Mouse (Mus musculus) monocyte, adult 2 months (primary cell): ENCODE results near the gene Jund.
A peak's percentile ranks its signal among the peaks of the same experiment; 100 is the strongest.

Source experiments
- DNase-seq, 2 experiments: peaks; one replicate each; pipeline ENCODE4 v3.0.0; 2022; ENCODE audit warnings: low spot score in 2 of 2, low read depth in 1 of 2

Jund gene

GRCm38 (mm10) chr8:70674109-70674508, 24.6 kb upstream of the Jund start:
- DNase-seq, result no peak

GRCm38 (mm10) chr8:70674716-70675115, 24.0 kb upstream of the Jund start:
- DNase-seq, result no peak

GRCm38 (mm10) chr8:70675336-70675735, 23.4 kb upstream of the Jund start:
- DNase-seq, result no peak

GRCm38 (mm10) chr8:70677451-70678080, 21.2 kb upstream of the Jund start:
- no peak for DNase-seq

- no peak for DNase-seq
Observed at GRCm38 (mm10) chr8:70678679-70679078, 20.1 kb upstream of the Jund start.

GRCm38 (mm10) chr8:70679404-70679803, 19.3 kb upstream of the Jund start:
- DNase-seq, result no peak

GRCm38 (mm10) chr8:70680039-70680438, 18.7 kb upstream of the Jund start:
- DNase-seq, result no peak

- DNase-seq, result no peak
Observed at GRCm38 (mm10) chr8:70681410-70681809, 17.3 kb upstream of the Jund start.

GRCm38 (mm10) chr8:70682193-70682592, 16.6 kb upstream of the Jund start:
- DNase-seq, result no peak

- no peak for DNase-seq
Observed at GRCm38 (mm10) chr8:70682692-70683091, 16.1 kb upstream of the Jund start.

- DNase-seq, result no peak
Observed at GRCm38 (mm10) chr8:70684291-70684690, 14.5 kb upstream of the Jund start.

- no peak for DNase-seq
Observed at GRCm38 (mm10) chr8:70687576-70687975, 11.2 kb upstream of the Jund start.

GRCm38 (mm10) chr8:70688136-70688535, 10.6 kb upstream of the Jund start:
- DNase-seq, result no peak

GRCm38 (mm10) chr8:70689892-70690390, 8.8 kb upstream of the Jund start:
- no peak for DNase-seq

GRCm38 (mm10) chr8:70691230-70691629, 7.5 kb upstream of the Jund start:
- DNase-seq, result no peak

- no peak for DNase-seq
Observed at GRCm38 (mm10) chr8:70691727-70692231, 7.0 kb upstream of the Jund start.

GRCm38 (mm10) chr8:70693636-70694035, 5.1 kb upstream of the Jund start:
- no peak for DNase-seq

GRCm38 (mm10) chr8:70695318-70696018, 3.3 kb upstream of the Jund start:
- DNase-seq, result peak in 1 of 2 experiments; percentile 54

GRCm38 (mm10) chr8:70696019-70696885, 2.5 kb upstream of the Jund start:
- DNase-seq, result no peak

GRCm38 (mm10) chr8:70696946-70697345, 1.8 kb upstream of the Jund start:
- no peak for DNase-seq
